ENCODE assay signal across 12 mouse cellular contexts in genomic region chr13:45694921-45695437, GRCm38 (mm10).
DNase-seq lines count a peak whose midpoint lies in the region; ATAC-seq lines count a peak whose summit lies in the region.
"Had no signal": no experiment of that assay in that cellular context is flagged by ENCODE, and none has a peak within 500 bp of the region (broad histone marks: within the 10 kb centered on the region; RNA-seq: fewer than 3 reads in every experiment).

No protein-coding gene starts in this region.

- no peaks in the 10 kb centered on the region for H3K36me3 ChIP-seq in kidney, embryonic 14.5 days (ENCODE audit: control insufficient read depth, insufficient read depth, low read length)
- no peaks in the 10 kb centered on the region for H3K36me3 ChIP-seq in stomach, embryonic 15.5 days

- H3K4me1 ChIP-seq in kidney, embryonic 14.5 days (ENCODE audit: control insufficient read depth, insufficient read depth, low read length) = peaks cover 6% of the 10 kb centered on the region; the same call in 1 of the 2 replicates
- H3K4me1 ChIP-seq in stomach, embryonic 15.5 days = 0 out of 2 replicates have a peak, but pooled peaks cover 3% of the 10 kb centered on the region
- H3K4me1 ChIP-seq: neural tube, embryonic 12.5 days had no signal

- H3K9ac ChIP-seq in kidney, embryonic 14.5 days (ENCODE audit: low read depth, low read length) = no peak overlapping the region
- no peak overlapping the region for H3K9ac ChIP-seq in stomach, embryonic 15.5 days
- H3K9ac ChIP-seq: liver, embryonic 14.5 days; midbrain, embryonic 13.5 days; neural tube, embryonic 12.5 days had no signal

- no peak overlapping the region for H3K27ac ChIP-seq in kidney, embryonic 14.5 days (ENCODE audit: low read depth, low read length)
- no peak overlapping the region for H3K27ac ChIP-seq in stomach, embryonic 15.5 days
- H3K27ac ChIP-seq: liver, embryonic 14.5 days; midbrain, embryonic 13.5 days; neural tube, embryonic 12.5 days had no signal

- no peak for ATAC-seq in kidney, embryonic 14.5 days (ENCODE audit: low FRiP score, low TSS enrichment)
- 0 out of 2 replicates have a peak, but pooled peaks have one; percentile 27 for ATAC-seq in stomach, embryonic 15.5 days (ENCODE audit: insufficient read depth, low FRiP score, low read depth)
- no peak for ATAC-seq in megakaryocyte, adult 5-6 weeks (ENCODE audit: poor library complexity, severe bottlenecking)
- ATAC-seq: activated CD4-positive, CD25-positive, alpha-beta regulatory T cell, adult 4 months; midbrain, embryonic 13.5 days had no signal

- peak; percentile 23 for DNase-seq in kidney, adult 18-20 months
- peak; percentile 40 for DNase-seq in cerebellum, adult 9-10 months
- DNase-seq in kidney, postnatal 14 days = peak; percentile 31
- no peak for DNase-seq in spleen, postnatal 10 days (ENCODE audit: low spot score in 2 of 2)
- DNase-seq in right cerebral cortex, adult 18-20 months = no peak

- no peak overlapping the region for H3K4me3 ChIP-seq in kidney, embryonic 14.5 days (ENCODE audit: low read length)
- no peak overlapping the region for H3K4me3 ChIP-seq in stomach, embryonic 15.5 days (replicated peaks)
- H3K4me3 ChIP-seq: midbrain, embryonic 13.5 days; neural tube, embryonic 12.5 days had no signal

- no peaks in the 10 kb centered on the region for H3K27me3 ChIP-seq in kidney, embryonic 14.5 days (ENCODE audit: control insufficient read depth, insufficient read depth, low read length)
- no peaks in the 10 kb centered on the region for H3K27me3 ChIP-seq in stomach, embryonic 15.5 days (replicated peaks)
- H3K27me3 ChIP-seq: midbrain, embryonic 13.5 days; neural tube, embryonic 12.5 days had no signal

- no peak overlapping the region for H3K4me2 ChIP-seq in kidney, embryonic 14.5 days (replicated peaks; ENCODE audit: low read depth, low read length)
- H3K4me2 ChIP-seq in stomach, embryonic 15.5 days = no peak overlapping the region
- H3K4me2 ChIP-seq: midbrain, embryonic 13.5 days; neural tube, embryonic 12.5 days had no signal

- peaks cover 3% of the 10 kb centered on the region; the same call in 1 of the 2 replicates for H3K9me3 ChIP-seq in kidney, embryonic 14.5 days (ENCODE audit: control insufficient read depth, low read length)
- H3K9me3 ChIP-seq in stomach, embryonic 15.5 days = no peaks in the 10 kb centered on the region
- H3K9me3 ChIP-seq: neural tube, embryonic 12.5 days had no signal

- WGBS in kidney, embryonic 14.5 days = 65% methylated on average over 12 of the region's 12 CpGs
- WGBS in stomach, embryonic 15.5 days = 74% methylated on average over 12 of the region's 12 CpGs

Comparison
In these comparisons a context has a peak if more than half of its experiments do, and no peak if none do; other contexts are left out.
1. DNase-seq: peak in kidney, adult 18-20 months (single experiment), cerebellum, adult 9-10 months (single experiment) and kidney, postnatal 14 days (single experiment); none in spleen, postnatal 10 days (0 of 2) and right cerebral cortex, adult 18-20 months (single experiment).